Mouse (Mus musculus) cortical plate, adult 2 months (tissue): ENCODE results near the gene Mrps18a.

ENCODE experiments used
- CTCF ChIP-seq: fragments of 200-500 bp; IDR thresholded peaks from 2 replicates; pipeline ENCODE4 v1.5.1; 2011; ENCODE audit warnings: mild to moderate bottlenecking, control low read depth, low read length; ENCODE audit not compliant: insufficient read depth; ENCODE audit errors: extremely low read depth
- POLR2A ChIP-seq: fragments of 200-500 bp; IDR thresholded peaks from 2 replicates; pipeline ENCODE4 v1.6.1; 2011; ENCODE audit warnings: mild to moderate bottlenecking, low read length, control low read depth; ENCODE audit not compliant: insufficient read depth; ENCODE audit errors: extremely low read depth

GRCm38 (mm10) chr17:46168768-46169167 is 58.0 kb downstream of the Mrps18a start:
- TF ChIP-seq CTCF (no peak), POLR2A (no peak)
